Mouse (Mus musculus) thymus, adult 2 months (tissue): ENCODE measurements around the gene 4921507P07Rik.
A peak's percentile ranks its signal among the peaks of the same experiment; 100 is the strongest.

Experiments
- CTCF ChIP-seq: fragments of 200-500 bp; IDR thresholded peaks from 2 replicates; pipeline ENCODE4 v1.5.1; 2012; ENCODE audit warnings: mild to moderate bottlenecking, control low read depth, low read length, moderate library complexity, borderline replicate concordance; ENCODE audit not compliant: control insufficient read depth, poor library complexity, insufficient read depth; ENCODE audit errors: extremely low read depth
- POLR2A ChIP-seq: fragments of 200-500 bp; IDR thresholded peaks from 2 replicates; pipeline ENCODE4 v1.6.1; 2012; ENCODE audit warnings: mild to moderate bottlenecking, low read length, control low read depth, moderate library complexity; ENCODE audit not compliant: control insufficient read depth, poor library complexity, insufficient read depth; ENCODE audit errors: extremely low read depth

DNA sequence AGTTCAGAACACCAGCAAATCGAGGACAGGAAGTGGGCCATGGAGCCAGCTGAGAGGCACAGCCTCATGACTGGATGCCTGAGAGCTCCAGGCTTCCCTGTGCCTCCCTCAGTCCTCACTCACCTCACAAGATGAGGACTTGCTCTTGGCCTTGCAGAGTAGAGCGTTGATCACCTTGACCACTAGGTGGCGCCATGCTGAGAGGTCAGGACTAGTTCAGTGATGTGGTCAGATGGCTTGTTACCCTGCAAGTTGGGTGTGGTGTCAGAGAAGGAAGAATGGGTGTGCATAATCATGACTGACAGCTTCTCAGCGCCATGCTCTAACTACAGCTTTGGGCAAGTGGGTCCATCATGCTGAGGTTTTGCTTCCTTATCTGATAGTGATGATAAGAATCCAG is 5.2 kb upstream of the 4921507P07Rik start:
- TF ChIP-seq CTCF, result peak; percentile 75; the same call in 1 of the 2 replicates
- no peak for TF ChIP-seq POLR2A
